Mouse (Mus musculus) MN1 (cell line): ENCODE measurements at regions not wholly inside any gene's neighbourhood (a gene's known extent, or its start where the extent isn't known, plus 50 kb on each side); places are given as distances from the start of the nearest gene placed in this dataset.

Experiments
- DNase-seq: peaks from one replicate; pipeline ENCODE4 v3.0.0-alpha.2; 2016; ENCODE audit warnings: low spot score

GRCm38 (mm10) chr17:49149896-49150295 is 217.7 kb downstream of the Lrfn2 start:
- DNase-seq = no peak

- no peak for DNase-seq
Observed at GRCm38 (mm10) chr17:49150971-49151422, 218.8 kb downstream of the Lrfn2 start.

GRCm38 (mm10) chr17:49153994-49154393 is 221.8 kb downstream of the Lrfn2 start:
- no peak for DNase-seq

GRCm38 (mm10) chr17:49155001-49155515 is 222.9 kb downstream of the Lrfn2 start:
- no peak for DNase-seq

- no peak for DNase-seq
Observed at GRCm38 (mm10) chr17:49157586-49157985, 225.4 kb downstream of the Lrfn2 start.

GRCm38 (mm10) chr17:49171252-49172047 is 239.3 kb downstream of the Lrfn2 start:
- no peak for DNase-seq

- DNase-seq = no peak
Observed at GRCm38 (mm10) chr17:49172052-49172799, 240.0 kb downstream of the Lrfn2 start.

- no peak for DNase-seq
Observed at GRCm38 (mm10) chr17:49172800-49173150, 240.6 kb downstream of the Lrfn2 start.

- no peak for DNase-seq
Observed at GRCm38 (mm10) chr17:49177966-49178731, 246.0 kb downstream of the Lrfn2 start.

- no peak for DNase-seq
Observed at GRCm38 (mm10) chr17:49182485-49182884, 245.7 kb upstream of the Mocs1 start.

GRCm38 (mm10) chr17:49183917-49184316 is 244.2 kb upstream of the Mocs1 start:
- DNase-seq = no peak

- DNase-seq = no peak
Observed at GRCm38 (mm10) chr17:49185052-49185612, 243.0 kb upstream of the Mocs1 start.

GRCm38 (mm10) chr17:49189765-49190164 is 238.4 kb upstream of the Mocs1 start:
- no peak for DNase-seq

- DNase-seq = no peak
Observed at GRCm38 (mm10) chr17:49190337-49190736, 237.8 kb upstream of the Mocs1 start.

GRCm38 (mm10) chr17:49196046-49196684 is 232.0 kb upstream of the Mocs1 start:
- DNase-seq = no peak

- no peak for DNase-seq
Observed at GRCm38 (mm10) chr17:49201495-49201894, 226.7 kb upstream of the Mocs1 start.

- DNase-seq = no peak
Observed at GRCm38 (mm10) chr17:49205095-49205494, 223.1 kb upstream of the Mocs1 start.

- DNase-seq = no peak
Observed at GRCm38 (mm10) chr17:49205564-49205963, 222.6 kb upstream of the Mocs1 start.

- no peak for DNase-seq
Observed at GRCm38 (mm10) chr17:49206708-49207107, 221.5 kb upstream of the Mocs1 start.

GRCm38 (mm10) chr17:49208315-49208820 is 219.8 kb upstream of the Mocs1 start:
- DNase-seq = no peak

- DNase-seq = no peak
Observed at GRCm38 (mm10) chr17:49212918-49213317, 215.2 kb upstream of the Mocs1 start.
